Mouse (Mus musculus): ENCODE data around the gene Pafah1b3.

Gene Pafah1b3

GRCm38 (mm10) chr7:25305956-25306613 lies 8.3 kb upstream of the Pafah1b3 start, which contains the start of gene Tmem145:
TSS of gene Tmem145 (plus strand) at chr7:25306106.
- DNase-seq (ENCODE audit: low read depth, low spot score) = peak; percentile 75

- DNase-seq (ENCODE audit: low read depth, low spot score) = no peak
Observed at GRCm38 (mm10) chr7:25305481-25305880, 7.7 kb upstream of the Pafah1b3 start.

DNA sequence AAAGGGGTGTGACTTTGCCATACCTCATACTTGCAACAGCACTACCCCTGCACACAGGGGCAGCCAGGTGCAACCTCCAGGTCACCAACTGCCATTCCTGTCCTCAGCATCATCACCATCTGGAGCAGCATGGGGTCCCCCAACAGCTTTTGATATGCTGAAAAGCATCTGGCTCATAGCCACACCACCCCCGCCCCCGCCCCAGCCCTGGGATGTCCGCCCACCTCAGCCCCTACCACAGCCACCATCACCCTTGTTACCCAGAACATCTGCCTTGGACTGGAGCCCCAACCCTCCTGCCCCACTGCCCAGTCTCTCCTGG lies 5.9 kb upstream of the Pafah1b3 start:
- DNase-seq (ENCODE audit: low read depth, low spot score) = no peak

DNA sequence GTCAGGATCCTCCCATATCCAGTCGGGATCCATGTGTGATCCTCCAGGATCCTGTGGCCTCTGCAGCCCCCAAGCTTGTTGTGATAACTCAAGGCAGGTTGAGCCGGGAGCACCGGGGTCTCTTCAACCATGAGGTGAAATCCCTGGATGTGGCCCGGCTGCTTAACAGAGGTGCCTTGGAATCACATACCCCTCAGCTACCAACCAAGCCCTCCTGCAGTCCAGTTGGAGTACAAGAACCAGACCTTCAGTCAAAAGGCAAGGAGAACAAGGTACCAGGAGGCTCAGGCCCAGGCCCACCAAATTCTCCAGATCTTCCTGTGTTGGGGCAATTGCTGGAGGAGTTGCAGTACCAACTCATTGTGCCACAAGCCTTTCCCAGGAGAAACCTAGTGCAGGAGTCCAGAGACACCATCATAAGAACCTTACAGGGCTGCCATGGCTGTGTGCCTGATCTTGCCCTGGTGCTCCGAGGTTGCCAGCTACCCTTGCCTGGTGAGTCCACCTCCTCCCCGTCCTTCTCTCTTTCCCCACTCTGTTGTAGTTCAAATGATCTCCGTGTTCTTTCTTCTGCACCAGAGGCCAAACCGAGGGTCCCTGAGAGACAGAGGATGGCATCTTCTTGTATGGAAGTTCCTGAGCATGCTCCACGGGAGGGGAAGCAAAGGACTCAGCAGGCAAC lies 5.4 kb upstream of the Pafah1b3 start:
- no peak for DNase-seq (ENCODE audit: low read depth, low spot score)

GRCm38 (mm10) chr7:25301063-25301462 lies 3.3 kb upstream of the Pafah1b3 start, which contains the start of gene Prr19:
TSS of gene Prr19 (plus strand) at chr7:25301411.
- DNase-seq (ENCODE audit: low read depth, low spot score) = no peak

DNA sequence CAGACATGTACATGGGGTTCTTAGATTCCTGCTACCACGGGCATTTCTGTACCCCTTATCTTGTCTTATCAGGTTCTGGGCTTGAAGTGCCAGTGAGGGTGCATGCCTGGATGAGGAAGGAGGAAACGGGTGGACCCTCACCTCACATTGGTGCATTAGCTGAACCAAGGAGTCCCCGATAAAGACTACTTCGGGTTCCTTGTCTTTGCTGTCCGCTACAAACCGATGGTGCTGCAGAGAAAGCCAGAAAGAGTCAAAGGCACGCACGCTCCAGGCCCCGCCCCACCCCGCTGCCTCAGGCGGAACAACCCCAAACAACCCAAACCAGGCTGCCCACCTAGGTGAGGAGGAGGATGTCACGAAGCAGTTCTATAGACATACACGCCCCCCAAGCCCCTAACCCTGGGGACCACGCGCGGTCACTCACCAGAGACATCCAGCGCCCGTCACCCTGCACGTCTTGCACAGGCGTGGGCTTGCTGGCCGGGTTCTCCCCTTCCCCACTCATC lies 787 bp downstream of the Pafah1b3 start:
- DNase-seq (ENCODE audit: low read depth, low spot score) = no peak

- no peak for DNase-seq (ENCODE audit: low read depth, low spot score)
Observed at GRCm38 (mm10) chr7:25294960-25295722, 2.6 kb downstream of the Pafah1b3 start.

- no peak for DNase-seq (ENCODE audit: low read depth, low spot score)
Observed at GRCm38 (mm10) chr7:25294495-25294894, 3.3 kb downstream of the Pafah1b3 start.

- no peak for DNase-seq (ENCODE audit: low read depth, low spot score)
Observed at GRCm38 (mm10) chr7:25293191-25293739, 4.5 kb downstream of the Pafah1b3 start.

DNA sequence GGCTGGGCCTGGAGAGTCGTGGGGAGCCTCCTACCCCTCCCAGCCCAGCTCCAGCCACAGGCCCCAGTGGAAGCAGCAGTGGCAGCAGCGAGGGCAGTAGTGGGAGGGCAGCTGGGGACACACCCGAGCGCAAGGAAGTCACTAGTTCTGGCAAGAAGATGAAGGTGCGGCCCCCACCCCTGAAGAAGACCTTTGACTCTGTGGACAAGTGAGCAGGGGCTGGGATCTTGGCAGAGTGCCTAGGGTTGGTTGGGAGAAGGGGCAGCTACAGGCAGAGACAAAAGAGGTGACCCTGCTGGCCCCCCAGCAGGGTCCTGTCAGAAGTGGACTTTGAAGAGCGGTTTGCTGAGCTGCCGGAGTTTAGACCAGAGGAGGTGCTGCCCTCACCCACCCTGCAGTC lies 5.7 kb downstream of the Pafah1b3 start:
- no peak for DNase-seq (ENCODE audit: low read depth, low spot score)

- no peak for DNase-seq (ENCODE audit: low read depth, low spot score)
Observed at GRCm38 (mm10) chr7:25290911-25291310, 6.9 kb downstream of the Pafah1b3 start.

DNA sequence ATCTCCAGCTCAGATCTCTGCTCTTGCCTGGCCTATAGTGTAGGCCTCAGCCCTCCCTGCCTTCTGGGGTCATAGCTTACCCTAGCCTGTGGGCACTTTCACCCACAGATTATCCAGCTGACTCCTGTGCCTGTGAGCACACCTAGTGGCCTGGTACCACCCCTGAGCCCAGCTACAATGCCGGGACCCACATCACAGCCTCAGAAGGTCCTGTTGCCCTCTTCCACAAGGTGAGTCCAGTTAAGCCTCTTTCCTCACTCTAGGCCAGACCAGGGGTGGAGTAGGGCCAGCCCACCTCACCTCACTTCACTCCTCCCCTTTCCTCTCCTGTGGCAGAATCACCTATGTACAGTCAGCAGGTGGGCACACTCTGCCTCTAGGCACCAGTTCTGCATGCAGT lies 7.3 kb downstream of the Pafah1b3 start:
- DNase-seq (ENCODE audit: low read depth, low spot score) = no peak

GRCm38 (mm10) chr7:25289925-25290324 lies 7.9 kb downstream of the Pafah1b3 start:
- DNase-seq (ENCODE audit: low read depth, low spot score) = no peak

DNA sequence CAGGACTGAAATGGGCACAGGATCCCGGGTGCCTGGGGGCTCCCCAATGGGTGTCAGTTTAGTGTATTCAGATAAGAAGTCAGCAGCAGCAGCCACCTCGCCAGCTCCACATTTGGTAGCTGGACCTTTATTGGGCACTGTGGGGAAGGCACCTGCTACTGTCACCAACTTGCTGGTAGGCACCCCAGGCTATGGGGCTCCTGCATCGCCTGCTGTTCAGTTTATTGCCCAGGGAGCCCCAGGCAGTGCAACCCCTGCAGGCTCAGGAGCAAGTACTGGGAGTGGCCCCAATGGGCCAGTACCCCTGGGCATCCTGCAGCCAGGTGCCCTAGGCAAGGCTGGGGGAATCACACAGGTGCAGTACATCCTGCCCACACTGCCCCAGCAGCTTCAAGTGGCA lies 9.1 kb downstream of the Pafah1b3 start:
- no peak for DNase-seq (ENCODE audit: low read depth, low spot score)

DNA sequence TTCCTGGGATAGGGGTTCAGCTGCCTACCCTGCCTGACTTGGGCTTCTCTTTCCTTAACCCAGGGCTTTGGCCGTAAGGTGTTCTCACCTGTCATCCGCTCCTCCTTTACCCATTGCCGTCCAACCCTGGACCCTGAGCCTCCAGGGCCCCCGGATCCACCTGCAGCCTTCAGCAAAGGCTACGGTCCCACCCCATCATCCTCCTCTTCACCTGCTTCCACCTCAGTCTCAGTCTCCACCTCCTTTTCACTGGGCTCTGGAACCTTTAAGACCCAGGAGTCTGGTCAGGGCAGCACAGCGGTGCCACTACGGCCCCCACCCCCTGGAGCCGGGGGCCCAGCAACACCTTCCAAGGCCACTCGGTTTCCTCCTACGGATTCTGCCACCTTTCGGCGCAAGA lies 9.8 kb downstream of the Pafah1b3 start:
- no peak for DNase-seq (ENCODE audit: low read depth, low spot score)

- no peak for DNase-seq (ENCODE audit: low read depth, low spot score)
Observed at GRCm38 (mm10) chr7:25286989-25287388, 10.8 kb downstream of the Pafah1b3 start.

GRCm38 (mm10) chr7:25285511-25286238 lies 12.1 kb downstream of the Pafah1b3 start:
- no peak for DNase-seq (ENCODE audit: low read depth, low spot score)

- DNase-seq (ENCODE audit: low read depth, low spot score) = no peak
Observed at GRCm38 (mm10) chr7:25284766-25285165, 13.0 kb downstream of the Pafah1b3 start.

DNA sequence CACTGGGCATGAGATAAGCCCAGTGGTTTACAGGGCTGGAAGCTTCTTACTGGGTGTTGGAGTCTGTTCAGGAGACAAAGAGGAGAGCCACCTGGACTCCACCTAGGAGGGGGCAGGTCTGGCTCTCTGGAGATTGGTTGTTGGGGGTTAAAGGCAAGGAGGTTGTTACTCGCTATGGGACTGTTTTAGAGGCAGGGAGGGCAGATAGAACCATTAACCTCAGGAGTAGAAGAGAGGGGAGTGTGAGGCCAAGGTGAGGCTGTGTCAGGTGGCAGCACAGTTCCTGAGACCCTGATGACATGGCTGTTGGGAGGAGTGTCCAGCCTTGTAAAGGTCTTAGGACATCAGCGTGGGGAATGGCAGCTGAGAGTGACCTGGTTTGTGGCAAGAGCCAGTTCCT lies 13.6 kb downstream of the Pafah1b3 start:
- DNase-seq (ENCODE audit: low read depth, low spot score) = no peak

GRCm38 (mm10) chr7:25283637-25284036 lies 14.1 kb downstream of the Pafah1b3 start:
- DNase-seq (ENCODE audit: low read depth, low spot score) = no peak

- no peak for DNase-seq (ENCODE audit: low read depth, low spot score)
Observed at GRCm38 (mm10) chr7:25282731-25283211, 15.0 kb downstream of the Pafah1b3 start.

All from embryo, embryonic 11.5 days (tissue).